Mouse (Mus musculus): ENCODE data around the gene Fam170b.

The Fam170b gene

DNA sequence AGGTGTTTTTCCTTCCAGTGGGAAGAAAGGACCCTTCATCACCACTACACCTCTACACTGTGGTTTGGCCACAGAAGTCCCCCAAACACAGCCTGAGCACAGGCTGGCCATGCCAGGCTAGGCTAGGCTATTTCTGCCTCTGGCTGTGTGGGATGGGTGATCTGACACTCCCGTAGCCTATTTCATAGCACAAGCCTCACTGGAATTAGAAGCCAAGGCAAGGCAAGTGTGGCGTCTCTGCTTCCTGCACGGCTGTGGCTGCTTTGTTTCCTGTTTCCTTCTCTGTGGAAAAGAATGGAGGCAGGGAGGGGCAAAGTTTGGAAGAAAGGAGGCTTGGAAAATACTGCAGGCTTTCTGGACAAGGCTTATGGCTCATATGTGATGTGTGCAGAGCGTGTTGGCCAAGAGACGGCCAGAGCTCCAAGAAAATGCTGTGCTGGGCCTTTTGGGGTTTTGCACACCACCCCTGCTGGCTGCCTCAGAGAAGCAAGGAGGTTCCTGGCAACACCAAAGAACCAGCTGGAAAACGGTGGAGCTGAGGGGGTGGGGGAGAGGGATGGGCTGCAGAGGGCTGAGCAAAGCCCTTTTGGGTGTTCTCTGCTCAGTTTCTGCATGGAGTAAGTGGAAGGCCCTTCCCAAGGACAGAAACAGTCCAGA lies 5.6 kb upstream of the Fam170b start:
- DNase-seq, result peak; percentile 43 to 57

- no peak for DNase-seq
Measured at GRCm38 (mm10) chr14:32835181-32835580, 1.4 kb downstream of the Fam170b start.

GRCm38 (mm10) chr14:32835596-32835995 lies 1.8 kb downstream of the Fam170b start:
- no peak for DNase-seq

GRCm38 (mm10) chr14:32836191-32836590 lies 2.4 kb downstream of the Fam170b start:
- no peak for DNase-seq

DNA sequence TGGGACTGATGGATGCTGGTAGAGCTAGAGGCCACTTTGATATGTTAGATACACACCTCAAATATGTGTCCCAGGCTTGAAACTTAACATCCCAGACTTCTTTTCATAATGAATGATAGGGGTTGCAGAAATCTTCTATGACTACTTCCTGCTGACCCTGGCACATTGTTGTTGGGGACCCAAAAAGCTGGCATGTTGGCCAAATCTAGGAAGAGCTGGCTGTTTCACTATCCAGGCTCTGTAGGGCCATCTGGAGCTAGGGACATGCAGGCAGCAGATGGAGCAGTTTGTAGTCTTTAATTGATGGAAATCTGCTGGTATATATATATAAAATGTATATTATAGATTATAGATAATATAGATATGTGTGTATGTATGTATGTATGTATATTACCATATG lies 8.3 kb downstream of the Fam170b start:
- DNase-seq, result no peak

DNA sequence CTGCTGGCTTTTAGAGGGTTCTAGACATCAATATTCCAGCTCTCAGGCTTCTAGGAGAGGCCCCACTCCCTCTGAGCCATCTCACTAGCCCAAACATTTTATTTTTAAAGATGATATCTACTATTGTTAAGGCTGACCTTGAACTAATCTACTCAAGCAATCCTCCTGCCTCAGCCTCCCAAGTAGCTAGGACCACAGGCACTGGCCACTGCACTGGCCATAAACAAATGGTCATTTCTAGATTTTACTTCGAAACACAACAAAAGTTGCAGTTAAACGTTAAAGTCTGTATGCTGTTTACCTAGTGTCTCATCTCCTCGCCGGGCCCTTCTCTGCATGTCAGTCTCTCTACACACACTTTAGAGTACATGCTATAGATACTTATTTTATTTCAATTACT lies 20.3 kb downstream of the Fam170b start:
- DNase-seq, result no peak

DNA sequence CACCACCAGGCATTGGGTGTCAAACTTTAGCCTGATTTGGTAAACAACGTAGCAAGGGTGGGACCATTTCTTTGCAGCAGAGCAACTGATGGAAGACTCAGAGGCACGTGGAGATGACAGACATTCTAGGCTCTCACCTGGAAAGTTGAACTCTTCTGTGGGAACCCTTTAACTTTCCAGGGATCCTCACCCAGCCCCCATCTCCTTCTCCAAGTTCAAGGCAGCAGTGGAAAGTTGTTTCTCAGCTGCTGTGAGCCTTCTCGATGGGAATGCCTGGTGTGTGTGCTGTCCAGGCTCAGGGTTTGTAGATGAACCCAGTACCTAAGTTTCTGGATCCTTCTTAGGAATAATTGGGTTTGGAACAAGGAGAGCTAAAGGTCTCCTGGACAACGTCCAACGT lies 22.5 kb downstream of the Fam170b start:
- DNase-seq, result no peak

- peak; percentile 80 to 85 for DNase-seq
Measured at GRCm38 (mm10) chr14:32856681-32857328, 23.0 kb downstream of the Fam170b start, which contains the start of gene Vstm4. Vstm4 (plus strand) TSS chr14:32856756.

DNA sequence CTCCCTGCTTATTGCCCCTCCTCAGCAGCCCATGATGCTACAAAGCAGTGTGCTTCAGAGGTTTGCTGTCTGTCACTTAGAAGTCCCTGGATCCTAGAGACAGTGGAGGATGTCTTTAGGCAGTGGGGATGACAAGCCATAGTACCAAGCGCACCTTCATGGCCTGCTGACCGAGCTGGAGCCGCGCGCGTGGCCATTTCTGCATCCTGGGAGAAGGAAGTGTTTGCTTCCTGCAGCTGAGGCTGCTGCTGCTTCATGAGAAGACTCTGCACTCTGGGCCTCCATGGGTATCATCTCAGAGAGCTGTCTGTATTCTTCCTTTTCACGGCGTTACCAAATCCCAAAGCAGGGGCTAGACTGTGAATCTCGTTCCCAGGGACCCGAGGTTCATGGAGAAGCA lies 24.6 kb downstream of the Fam170b start:
- no peak for DNase-seq

DNA sequence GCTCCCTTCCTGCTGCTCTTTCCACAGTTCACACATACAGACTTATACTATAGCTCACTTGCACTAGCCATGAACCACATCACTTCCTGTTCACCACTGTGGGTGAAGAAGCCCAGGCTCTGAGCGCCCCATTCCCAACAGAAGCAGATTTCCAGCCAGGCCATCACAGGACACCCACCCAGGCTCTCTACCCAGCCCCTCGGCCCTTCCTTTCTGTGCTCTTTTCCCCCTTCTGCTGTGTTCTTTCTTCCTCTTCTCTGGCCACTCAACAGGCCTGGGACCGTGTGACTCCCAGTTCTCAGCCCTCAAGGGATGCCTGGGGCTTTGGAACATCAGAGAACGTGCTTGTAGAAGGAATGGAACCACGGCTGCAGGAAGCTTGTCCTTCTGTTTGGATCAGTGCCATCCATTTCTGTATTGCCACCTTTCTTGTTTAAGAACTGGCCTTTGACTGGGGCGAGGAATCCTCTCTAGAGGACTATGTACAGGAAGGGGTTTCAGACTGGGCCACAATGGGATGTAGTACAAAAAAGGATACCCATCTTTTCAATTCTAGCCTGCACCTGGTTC lies 25.3 kb downstream of the Fam170b start:
- no peak for DNase-seq

GRCm38 (mm10) chr14:32859831-32860569 lies 26.2 kb downstream of the Fam170b start:
- DNase-seq, result peak; percentile 35 to 52

- peak; percentile 76 to 84 for DNase-seq
Measured at GRCm38 (mm10) chr14:32861149-32861581, 27.4 kb downstream of the Fam170b start.

GRCm38 (mm10) chr14:32861656-32862055 lies 27.9 kb downstream of the Fam170b start:
- no peak for DNase-seq

DNA sequence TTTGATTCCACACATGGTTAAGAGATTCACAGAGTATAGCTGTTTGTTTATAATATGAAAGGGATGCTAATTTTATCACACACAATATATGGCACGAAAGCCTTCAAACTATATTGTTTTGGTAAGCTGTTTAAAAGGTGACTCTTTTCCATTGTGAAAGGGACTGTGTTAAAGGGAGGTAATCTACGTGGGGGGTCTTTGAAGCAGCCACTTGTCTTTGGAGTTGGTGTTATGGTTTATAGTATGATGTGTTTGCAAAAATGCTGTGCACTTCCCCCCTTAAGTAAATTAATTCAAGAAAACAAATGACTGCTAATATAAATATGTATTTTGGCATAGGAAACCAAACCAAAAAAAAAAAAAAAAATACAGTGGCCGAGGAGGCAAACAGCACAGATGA lies 31.6 kb downstream of the Fam170b start:
- no peak for DNase-seq

- no peak for DNase-seq
Measured at GRCm38 (mm10) chr14:32871963-32872362, 38.2 kb downstream of the Fam170b start.

DNA sequence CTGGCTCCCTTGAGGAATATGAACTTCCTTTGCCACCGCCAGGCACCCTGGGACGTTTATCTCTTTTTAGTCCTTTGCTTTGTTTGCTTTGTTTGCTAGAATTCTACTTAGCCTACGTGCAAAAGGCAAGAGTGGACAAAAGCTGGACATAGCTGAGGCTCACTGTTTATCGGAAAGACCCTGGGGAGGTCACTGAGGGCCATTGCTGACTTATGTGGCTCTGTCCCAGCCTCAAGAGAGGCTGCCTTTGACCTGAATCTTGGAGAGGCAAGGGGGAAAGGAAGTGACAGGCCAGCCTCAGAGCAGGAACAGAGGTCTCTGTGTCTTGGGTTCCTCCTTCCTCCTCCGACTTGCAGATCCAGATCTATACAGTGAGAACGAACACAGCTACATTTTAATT lies 43.8 kb downstream of the Fam170b start:
- no peak for DNase-seq

DNA sequence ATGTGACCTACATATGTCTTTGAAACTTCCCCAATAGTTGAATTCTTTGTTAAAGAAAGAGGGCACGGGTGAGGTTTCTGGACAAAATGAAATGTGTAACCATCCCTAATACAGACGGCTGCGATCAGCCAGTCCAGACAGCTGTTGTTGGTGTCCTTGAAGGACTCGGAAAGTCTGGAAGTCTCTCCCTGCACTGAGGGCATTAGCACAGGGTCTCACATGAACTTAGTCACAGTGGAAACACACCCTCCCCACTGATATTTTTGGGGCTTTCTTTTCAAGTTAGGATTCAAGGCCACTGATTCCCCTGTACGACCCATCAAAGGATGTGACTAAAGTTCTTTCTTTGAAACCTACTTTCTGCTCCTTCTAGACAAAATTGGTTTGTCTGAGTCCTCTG lies 46.6 kb downstream of the Fam170b start:
- DNase-seq, result no peak

DNA sequence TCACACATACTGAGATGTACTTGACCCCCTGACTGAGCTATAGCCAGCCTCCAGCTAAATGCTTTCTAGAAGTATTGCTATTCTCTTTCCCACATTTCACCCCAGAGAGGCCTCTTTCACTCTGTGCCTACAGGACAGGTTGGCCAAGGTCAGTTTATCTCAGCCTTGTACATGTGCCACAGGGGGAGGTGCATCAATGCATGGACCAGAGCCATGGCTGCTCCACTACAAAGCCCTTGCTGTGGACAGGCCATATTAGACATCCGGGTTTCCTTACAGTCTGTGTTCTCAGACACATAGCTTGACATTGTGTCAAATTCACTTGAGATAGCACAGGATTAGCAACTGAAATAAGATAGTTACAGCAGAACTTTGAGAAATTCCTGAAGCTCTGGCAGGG lies 47.9 kb downstream of the Fam170b start:
- DNase-seq, result no peak

Measured in kidney, postnatal 4 days (tissue).